ENCODE assay signal across 14 mouse cellular contexts in the genomic region with DNA sequence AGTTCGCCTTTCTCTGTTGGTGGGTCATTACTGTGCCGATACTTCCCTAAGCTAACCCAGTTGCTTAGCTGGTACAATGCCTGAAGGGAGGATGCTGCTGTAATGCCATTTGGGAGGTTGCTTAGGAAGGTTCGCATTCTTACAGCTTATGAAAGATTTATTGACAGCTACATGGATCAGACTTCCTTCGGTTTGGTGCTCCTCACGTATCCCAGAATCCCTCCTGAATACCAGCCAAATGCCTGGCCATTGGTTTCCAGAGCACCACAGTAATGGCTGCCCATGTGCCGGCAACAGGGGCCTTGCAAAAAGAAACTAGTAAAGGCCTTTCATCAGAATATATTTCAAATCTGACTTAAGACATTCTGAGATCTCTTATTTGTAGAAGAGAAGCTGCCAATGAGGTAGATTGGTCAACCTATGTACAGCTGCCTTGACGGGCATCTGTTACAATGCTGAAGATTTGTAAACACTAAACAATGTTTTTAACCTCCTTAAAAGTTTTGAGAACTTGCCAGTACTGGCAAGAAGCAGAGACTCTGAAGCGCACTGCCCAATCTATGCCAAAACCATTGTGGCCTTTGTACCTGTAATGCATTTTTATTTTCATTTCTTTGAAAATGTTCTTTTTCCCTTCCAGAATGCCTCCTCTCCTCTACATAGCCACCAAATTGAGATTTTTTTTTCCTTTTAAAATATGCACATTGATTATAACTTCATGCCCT. TPM values are rescaled to one million over a fixed set of nuclear protein-coding genes. Genes with fewer than 3 reads are reported as not detected.
DNase-seq lines count a peak whose midpoint lies in the region; ATAC-seq and TF ChIP-seq lines count a peak whose summit lies in the region.
"Had no signal": no experiment of that assay in that cellular context is flagged by ENCODE, and none has a peak within 500 bp of the region (broad histone marks: within the 10 kb centered on the region; RNA-seq: fewer than 3 reads in every experiment).

No protein-coding gene starts in this region.

- no peak for TF ChIP-seq POLR2A in thymus, adult 2 months (IDR thresholded peaks at IDR 0.05; ENCODE audit: control insufficient read depth, extremely low read depth, insufficient read depth, low read length, poor library complexity)

- H3K36me3 ChIP-seq in hindbrain, embryonic 15.5 days, result no peaks in the 10 kb centered on the region
- H3K36me3 ChIP-seq in hindbrain, embryonic 10.5 days, result peaks cover 23% of the 10 kb centered on the region
- no peaks in the 10 kb centered on the region; the same call in 1 of the 2 replicates for H3K36me3 ChIP-seq in midbrain, embryonic 16.5 days (ENCODE audit: control insufficient read depth, insufficient read depth, low read length)
- H3K36me3 ChIP-seq in midbrain, embryonic 14.5 days (ENCODE audit: control insufficient read depth, insufficient read depth, low read length), result peaks cover 8% of the 10 kb centered on the region; the same call in 1 of the 2 replicates
- H3K36me3 ChIP-seq in neural tube, embryonic 15.5 days, result 0 out of 2 replicates have a peak, but pooled peaks cover 8% of the 10 kb centered on the region
- no peaks in the 10 kb centered on the region for H3K36me3 ChIP-seq in thymus, adult 2 months (ENCODE audit: control insufficient read depth, insufficient read depth, low read length)

- DNase-seq in cerebellum, postnatal 25 days, result peak; percentile 52 to 61
- no peak for DNase-seq in cerebellum, postnatal 36 days
- DNase-seq in hindbrain, embryonic 10.5 days (ENCODE audit: low spot score), result no peak
- DNase-seq in midbrain, embryonic 14.5 days, result no peak
- no peak for DNase-seq in thymus, adult 2 months
- DNase-seq: gastrocnemius, postnatal 36 days; lung, adult 18-20 months; thymus, postnatal 4 days had no signal

- no peaks in the 10 kb centered on the region for H3K9me3 ChIP-seq in hindbrain, embryonic 15.5 days
- H3K9me3 ChIP-seq in hindbrain, embryonic 10.5 days, result no peaks in the 10 kb centered on the region
- 0 out of 2 replicates have a peak, but pooled peaks cover 3% of the 10 kb centered on the region for H3K9me3 ChIP-seq in midbrain, embryonic 16.5 days (replicated peaks; ENCODE audit: control insufficient read depth, low read length, poor library complexity, severe bottlenecking)
- no peaks in the 10 kb centered on the region for H3K9me3 ChIP-seq in midbrain, embryonic 14.5 days (ENCODE audit: control insufficient read depth, low read length)
- H3K9me3 ChIP-seq in neural tube, embryonic 15.5 days (replicated peaks), result no peaks in the 10 kb centered on the region

- peak overlapping the region; percentile 31 for H3K4me2 ChIP-seq in hindbrain, embryonic 15.5 days
- H3K4me2 ChIP-seq in midbrain, embryonic 16.5 days (ENCODE audit: low read length), result peak overlapping the region; percentile 9; the same call in 1 of the 2 replicates
- H3K4me2 ChIP-seq in midbrain, embryonic 14.5 days (ENCODE audit: low read length), result no peak overlapping the region
- peak overlapping the region; percentile 5 for H3K4me2 ChIP-seq in neural tube, embryonic 15.5 days

- peaks cover 8% of the 10 kb centered on the region for H3K4me1 ChIP-seq in hindbrain, embryonic 15.5 days (replicated peaks)
- no peaks in the 10 kb centered on the region for H3K4me1 ChIP-seq in hindbrain, embryonic 10.5 days (replicated peaks)
- no peaks in the 10 kb centered on the region for H3K4me1 ChIP-seq in midbrain, embryonic 16.5 days (ENCODE audit: control insufficient read depth, insufficient read depth, low read length)
- peaks cover 4% of the 10 kb centered on the region; the same call in 1 of the 2 replicates for H3K4me1 ChIP-seq in midbrain, embryonic 14.5 days (ENCODE audit: control insufficient read depth, insufficient read depth, low read length)
- H3K4me1 ChIP-seq in neural tube, embryonic 15.5 days, result peaks cover 13% of the 10 kb centered on the region; the same call in 1 of the 2 replicates
- H3K4me1 ChIP-seq in thymus, adult 2 months (replicated peaks; ENCODE audit: control insufficient read depth, insufficient read depth, low read length), result no peaks in the 10 kb centered on the region

- TF ChIP-seq CTCF in thymus, adult 2 months (IDR thresholded peaks at IDR 0.05; ENCODE audit: borderline replicate concordance, control insufficient read depth, extremely low read depth, insufficient read depth, low read length, poor library complexity), result no peak

- peak overlapping the region; percentile 50 for H3K27ac ChIP-seq in hindbrain, embryonic 15.5 days (replicated peaks)
- no peak overlapping the region for H3K27ac ChIP-seq in hindbrain, embryonic 10.5 days
- H3K27ac ChIP-seq in midbrain, embryonic 16.5 days (ENCODE audit: low read length), result peak overlapping the region; percentile 17; the same call in 1 of the 2 replicates
- H3K27ac ChIP-seq in midbrain, embryonic 14.5 days (replicated peaks; ENCODE audit: low read depth, low read length), result no peak overlapping the region
- H3K27ac ChIP-seq in neural tube, embryonic 15.5 days (replicated peaks), result 0 out of 2 replicates have a peak overlapping the region, but pooled peaks have one; percentile 28
- no peak overlapping the region for H3K27ac ChIP-seq in thymus, adult 2 months (ENCODE audit: control insufficient read depth, insufficient read depth, low read length)
- H3K27ac ChIP-seq: macrophage had no signal

- no peaks in the 10 kb centered on the region for H3K27me3 ChIP-seq in hindbrain, embryonic 15.5 days
- peaks cover 97% of the 10 kb centered on the region for H3K27me3 ChIP-seq in hindbrain, embryonic 10.5 days (ENCODE audit: insufficient read depth, poor library complexity, severe bottlenecking)
- no peaks in the 10 kb centered on the region; the same call in 1 of the 2 replicates for H3K27me3 ChIP-seq in midbrain, embryonic 16.5 days (ENCODE audit: control insufficient read depth, insufficient read depth, low read depth, low read length)
- peaks cover 34% of the 10 kb centered on the region for H3K27me3 ChIP-seq in midbrain, embryonic 14.5 days (ENCODE audit: control insufficient read depth, insufficient read depth, low read length)
- H3K27me3 ChIP-seq in neural tube, embryonic 15.5 days (replicated peaks), result no peaks in the 10 kb centered on the region
- no peaks in the 10 kb centered on the region for H3K27me3 ChIP-seq in thymus, adult 2 months (ENCODE audit: control insufficient read depth, insufficient read depth, low read length)

- no peak overlapping the region for H3K9ac ChIP-seq in hindbrain, embryonic 15.5 days
- no peak overlapping the region for H3K9ac ChIP-seq in midbrain, embryonic 16.5 days (ENCODE audit: low read depth, low read length)
- no peak overlapping the region for H3K9ac ChIP-seq in midbrain, embryonic 14.5 days (replicated peaks; ENCODE audit: low read length)
- H3K9ac ChIP-seq in neural tube, embryonic 15.5 days (replicated peaks), result no peak overlapping the region

- no peak overlapping the region for H3K4me3 ChIP-seq in hindbrain, embryonic 15.5 days
- H3K4me3 ChIP-seq in hindbrain, embryonic 10.5 days, result no peak overlapping the region
- no peak overlapping the region for H3K4me3 ChIP-seq in midbrain, embryonic 16.5 days (ENCODE audit: low read depth, low read length)
- no peak overlapping the region for H3K4me3 ChIP-seq in midbrain, embryonic 14.5 days (replicated peaks; ENCODE audit: low read depth, low read length)
- no peak overlapping the region for H3K4me3 ChIP-seq in neural tube, embryonic 15.5 days (replicated peaks)
- no peak overlapping the region for H3K4me3 ChIP-seq in thymus, adult 2 months (ENCODE audit: control insufficient read depth, insufficient read depth, low read length)

- ATAC-seq in hindbrain, embryonic 15.5 days (ENCODE audit: low FRiP score, low read depth), result no peak
- ATAC-seq in midbrain, embryonic 16.5 days, result no peak
- no peak for ATAC-seq in midbrain, embryonic 14.5 days (ENCODE audit: low FRiP score, low TSS enrichment)
- no peak for ATAC-seq in neural tube, embryonic 15.5 days (ENCODE audit: low FRiP score)
- ATAC-seq: intestine, postnatal 0 days had no signal

- WGBS in hindbrain, embryonic 15.5 days, result 66% methylated on average over 8 of the region's 8 CpGs
- 91% methylated on average over 8 of the region's 8 CpGs for WGBS in hindbrain, embryonic 10.5 days
- WGBS in midbrain, embryonic 16.5 days, result 65% methylated on average over 8 of the region's 8 CpGs
- 68% methylated on average over 8 of the region's 8 CpGs for WGBS in midbrain, embryonic 14.5 days
- 68% methylated on average over 8 of the region's 8 CpGs for WGBS in neural tube, embryonic 15.5 days
- 96% methylated on average over 8 of the region's 8 CpGs for WGBS in thymus, adult 2 months

RNA-seq across cellular contexts. Expression of a gene that starts 7.8 kb away (rescaled TPM):
- 20.2 and 23.1 TPM in 2 replicates for polyA plus RNA-seq in hindbrain, embryonic 15.5 days (2015; fragmentation: Nextera tagmentation; extraction: Ambion mirVana)
- 12.7 and 18.4 TPM in 2 replicates for polyA plus RNA-seq in hindbrain, embryonic 10.5 days (2016; fragmentation: Nextera tagmentation; extraction: Ambion mirVana)
- polyA plus RNA-seq in midbrain, embryonic 16.5 days (2015; fragmentation: Nextera tagmentation; extraction: Ambion mirVana), result 11.6 and 12.1 TPM in 2 replicates
- 22.4 and 23.6 TPM in 2 replicates for polyA plus RNA-seq in midbrain, embryonic 14.5 days (2014; fragmentation: Nextera tagmentation; extraction: Ambion mirVana)
- 13.5 and 18.4 TPM in 2 replicates for polyA plus RNA-seq in neural tube, embryonic 15.5 days (2015; fragmentation: Nextera tagmentation; extraction: Ambion mirVana)
- 0.09 TPM in 1 of 2 replicates, not detected in the other for polyA plus RNA-seq in thymus, adult 2 months (2012; rRNA removed)
- polyA plus RNA-seq: large intestine, adult 2 months; macrophage had no signal

RNA-seq across cellular contexts. Expression of a gene that starts 13.2 kb away (rescaled TPM):
- 39.5 and 47.1 TPM in 2 replicates for polyA plus RNA-seq in hindbrain, embryonic 15.5 days (2015; fragmentation: Nextera tagmentation; extraction: Ambion mirVana)
- 10.9 and 17.5 TPM in 2 replicates for polyA plus RNA-seq in hindbrain, embryonic 10.5 days (2016; fragmentation: Nextera tagmentation; extraction: Ambion mirVana)
- polyA plus RNA-seq in midbrain, embryonic 16.5 days (2015; fragmentation: Nextera tagmentation; extraction: Ambion mirVana), result 25.8 and 26.6 TPM in 2 replicates
- 30.1 and 37.2 TPM in 2 replicates for polyA plus RNA-seq in midbrain, embryonic 14.5 days (2014; fragmentation: Nextera tagmentation; extraction: Ambion mirVana)
- 36.0 and 38.5 TPM in 2 replicates for polyA plus RNA-seq in neural tube, embryonic 15.5 days (2015; fragmentation: Nextera tagmentation; extraction: Ambion mirVana)
- 26.4 and 33.6 TPM in 2 replicates for polyA plus RNA-seq in thymus, adult 2 months (2012; rRNA removed)

Comparison
In these comparisons a context has a peak if more than half of its experiments do, and no peak if none do; other contexts are left out.
1. DNase-seq: peak in cerebellum, postnatal 25 days (2 of 2); none in cerebellum, postnatal 36 days (0 of 2), hindbrain, embryonic 10.5 days (single experiment), midbrain, embryonic 14.5 days (single experiment) and thymus, adult 2 months (single experiment).
2. H3K27ac ChIP-seq: peak in hindbrain, embryonic 15.5 days (single experiment), midbrain, embryonic 16.5 days (single experiment) and neural tube, embryonic 15.5 days (single experiment); none in hindbrain, embryonic 10.5 days (single experiment), midbrain, embryonic 14.5 days (single experiment) and thymus, adult 2 months (single experiment).
3. RNA of a gene that starts 7.8 kb away (polyA plus RNA-seq): 20.2 to 23.1 TPM in hindbrain, embryonic 15.5 days, 22.4 to 23.6 TPM in midbrain, embryonic 14.5 days, 12.7 to 18.4 TPM in hindbrain, embryonic 10.5 days, 13.5 to 18.4 TPM in neural tube, embryonic 15.5 days and 11.6 to 12.1 TPM in midbrain, embryonic 16.5 days; 0.09 TPM in thymus, adult 2 months; every median in the first group is over 10 times any median in the second.